Mouse (Mus musculus): ENCODE measurements around the gene Mlana. TPM values are rescaled to one million over a fixed set of nuclear protein-coding genes. Genes with fewer than 3 reads are reported as not detected.

Mlana gene
- polyA plus RNA-seq, 1 experiment from 2014 or later: not detected

- Histone ChIP-seq H3K36me3 (no peaks in the 10 kb centered on the region), H3K4me2 (no peak overlapping the region), H3K9me3 (no peaks in the 10 kb centered on the region), H3K27ac (no peak overlapping the region), H3K4me3 (no peak overlapping the region), H3K9ac (no peak overlapping the region), H3K4me1 (replicated peaks) (no peaks in the 10 kb centered on the region), H3K27me3 (no peaks in the 10 kb centered on the region)
- WGBS: 88% methylated on average over 6 of the region's 6 CpGs
- ATAC-seq (ENCODE audit: low FRiP score): no peak
These were observed 35.5 kb upstream of the Mlana start for GRCm38 (mm10) chr19:29661974-29662580.

GRCm38 (mm10) chr19:29663780-29664179, 33.8 kb upstream of the Mlana start:
- no peak for ATAC-seq (ENCODE audit: low FRiP score)
- no peaks in the 10 kb centered on the region for H3K9me3 ChIP-seq
- no peak overlapping the region for H3K27ac ChIP-seq
- H3K4me2 ChIP-seq: no peak overlapping the region
- 70% methylated on average over 8 of the region's 8 CpGs for WGBS
- H3K27me3 ChIP-seq: no peaks in the 10 kb centered on the region
- H3K36me3 ChIP-seq: no peaks in the 10 kb centered on the region
- H3K4me3 ChIP-seq: no peak overlapping the region
- no peak overlapping the region for H3K9ac ChIP-seq
- H3K4me1 ChIP-seq (replicated peaks): no peaks in the 10 kb centered on the region

- WGBS: 77% methylated on average over 5 of the region's 5 CpGs
- H3K27me3 ChIP-seq: no peaks in the 10 kb centered on the region
- no peak overlapping the region for H3K9ac ChIP-seq
- no peak overlapping the region for H3K27ac ChIP-seq
- no peaks in the 10 kb centered on the region for H3K9me3 ChIP-seq
- no peak overlapping the region for H3K4me3 ChIP-seq
- no peak for ATAC-seq (ENCODE audit: low FRiP score)
- H3K4me1 ChIP-seq (replicated peaks): no peaks in the 10 kb centered on the region
- no peak overlapping the region for H3K4me2 ChIP-seq
- H3K36me3 ChIP-seq: no peaks in the 10 kb centered on the region
These were observed 32.7 kb upstream of the Mlana start for GRCm38 (mm10) chr19:29664934-29665333.

GRCm38 (mm10) chr19:29666164-29666563, 31.5 kb upstream of the Mlana start:
- no peaks in the 10 kb centered on the region for H3K36me3 ChIP-seq
- ATAC-seq (ENCODE audit: low FRiP score): no peak
- H3K9me3 ChIP-seq: no peaks in the 10 kb centered on the region
- no peak overlapping the region for H3K9ac ChIP-seq
- H3K27ac ChIP-seq: no peak overlapping the region
- no peaks in the 10 kb centered on the region for H3K27me3 ChIP-seq
- H3K4me2 ChIP-seq: no peak overlapping the region
- WGBS: 90% methylated on average over 4 of the region's 4 CpGs
- H3K4me3 ChIP-seq: no peak overlapping the region
- H3K4me1 ChIP-seq (replicated peaks): no peaks in the 10 kb centered on the region

- Histone ChIP-seq H3K27me3 (no peaks in the 10 kb centered on the region), H3K9ac (no peak overlapping the region), H3K27ac (no peak overlapping the region), H3K4me2 (no peak overlapping the region), H3K4me3 (no peak overlapping the region), H3K9me3 (no peaks in the 10 kb centered on the region), H3K36me3 (no peaks in the 10 kb centered on the region), H3K4me1 (replicated peaks) (no peaks in the 10 kb centered on the region)
- 82% methylated on average over 5 of the region's 5 CpGs for WGBS
- no peak for ATAC-seq (ENCODE audit: low FRiP score)
These were observed 30.5 kb upstream of the Mlana start for GRCm38 (mm10) chr19:29666965-29667594.

GRCm38 (mm10) chr19:29668135-29668534, 29.5 kb upstream of the Mlana start:
- no peaks in the 10 kb centered on the region for H3K4me1 ChIP-seq (replicated peaks)
- no peaks in the 10 kb centered on the region for H3K36me3 ChIP-seq
- no peaks in the 10 kb centered on the region for H3K27me3 ChIP-seq
- H3K9ac ChIP-seq: no peak overlapping the region
- H3K4me2 ChIP-seq: no peak overlapping the region
- no peak overlapping the region for H3K4me3 ChIP-seq
- no peak for ATAC-seq (ENCODE audit: low FRiP score)
- 92% methylated on average over 7 of the region's 7 CpGs for whole genome bisulfite sequencing
- no peak overlapping the region for H3K27ac ChIP-seq
- no peaks in the 10 kb centered on the region for H3K9me3 ChIP-seq

- H3K9me3 ChIP-seq: no peaks in the 10 kb centered on the region
- WGBS: 90% methylated on average over 6 of the region's 6 CpGs
- H3K27ac ChIP-seq: no peak overlapping the region
- no peak overlapping the region for H3K4me2 ChIP-seq
- no peaks in the 10 kb centered on the region for H3K36me3 ChIP-seq
- no peak for ATAC-seq (ENCODE audit: low FRiP score)
- H3K4me1 ChIP-seq (replicated peaks): no peaks in the 10 kb centered on the region
- H3K4me3 ChIP-seq: no peak overlapping the region
- no peaks in the 10 kb centered on the region for H3K27me3 ChIP-seq
- no peak overlapping the region for H3K9ac ChIP-seq
These were observed 27.4 kb upstream of the Mlana start for GRCm38 (mm10) chr19:29670247-29670646.

- ATAC-seq (ENCODE audit: low FRiP score): no peak
- H3K36me3 ChIP-seq: no peaks in the 10 kb centered on the region
- no peak overlapping the region for H3K4me3 ChIP-seq
- H3K9me3 ChIP-seq: no peaks in the 10 kb centered on the region
- WGBS: 92% methylated on average over 2 of the region's 2 CpGs
- no peak overlapping the region for H3K9ac ChIP-seq
- no peak overlapping the region for H3K27ac ChIP-seq
- H3K4me2 ChIP-seq: no peak overlapping the region
- H3K27me3 ChIP-seq: no peaks in the 10 kb centered on the region
- H3K4me1 ChIP-seq (replicated peaks): no peaks in the 10 kb centered on the region
These were observed 26.5 kb upstream of the Mlana start for GRCm38 (mm10) chr19:29671160-29671559.

- H3K4me1 ChIP-seq (replicated peaks): no peaks in the 10 kb centered on the region
- no peak overlapping the region for H3K27ac ChIP-seq
- 94% methylated on average over 13 of the region's 13 CpGs for WGBS
- no peak for ATAC-seq (ENCODE audit: low FRiP score)
- no peak overlapping the region for H3K9ac ChIP-seq
- no peak overlapping the region for H3K4me2 ChIP-seq
- H3K36me3 ChIP-seq: no peaks in the 10 kb centered on the region
- H3K9me3 ChIP-seq: no peaks in the 10 kb centered on the region
- H3K27me3 ChIP-seq: no peaks in the 10 kb centered on the region
- H3K4me3 ChIP-seq: no peak overlapping the region
These were observed 25.0 kb upstream of the Mlana start for GRCm38 (mm10) chr19:29672660-29673059.

- Histone ChIP-seq H3K9ac (no peak overlapping the region), H3K4me3 (no peak overlapping the region), H3K4me1 (replicated peaks) (no peaks in the 10 kb centered on the region), H3K36me3 (no peaks in the 10 kb centered on the region), H3K27ac (no peak overlapping the region), H3K9me3 (no peaks in the 10 kb centered on the region), H3K4me2 (no peak overlapping the region), H3K27me3 (no peaks in the 10 kb centered on the region)
- 93% methylated on average over 7 of the region's 7 CpGs for WGBS
- no peak for ATAC-seq (ENCODE audit: low FRiP score)
These were observed 22.7 kb upstream of the Mlana start for GRCm38 (mm10) chr19:29674946-29675345.

- H3K27me3 ChIP-seq: no peaks in the 10 kb centered on the region
- H3K36me3 ChIP-seq: no peaks in the 10 kb centered on the region
- H3K27ac ChIP-seq: no peak overlapping the region
- 71% methylated on average over 9 of the region's 9 CpGs for WGBS
- no peak for ATAC-seq (ENCODE audit: low FRiP score)
- no peak overlapping the region for H3K4me3 ChIP-seq
- H3K4me1 ChIP-seq (replicated peaks): no peaks in the 10 kb centered on the region
- no peak overlapping the region for H3K9ac ChIP-seq
- no peaks in the 10 kb centered on the region for H3K9me3 ChIP-seq
- H3K4me2 ChIP-seq: no peak overlapping the region
These were observed 22.0 kb upstream of the Mlana start for GRCm38 (mm10) chr19:29675562-29676078.

GRCm38 (mm10) chr19:29676479-29677193, 21.0 kb upstream of the Mlana start:
- Histone ChIP-seq H3K9me3 (no peaks in the 10 kb centered on the region), H3K4me3 (no peak overlapping the region), H3K4me1 (replicated peaks) (no peaks in the 10 kb centered on the region), H3K9ac (no peak overlapping the region), H3K27me3 (no peaks in the 10 kb centered on the region), H3K27ac (no peak overlapping the region), H3K36me3 (no peaks in the 10 kb centered on the region), H3K4me2 (no peak overlapping the region)
- no peak for ATAC-seq (ENCODE audit: low FRiP score)
- WGBS: 81% methylated on average over 10 of the region's 10 CpGs
